Mouse (Mus musculus) embryo, embryonic 10.5 days (tissue): ENCODE results near the gene Pi4kb.
"Not testable (repeated sequence)": the region's sequence is repeated elsewhere in the genome, so short reads cannot be mapped to it uniquely, and the experiment has no call there.

ENCODE experiments used
- DNase-seq: peaks from one replicate; pipeline ENCODE4 v3.0.0-alpha.2; 2015; ENCODE audit warnings: low spot score

The Pi4kb gene

DNA sequence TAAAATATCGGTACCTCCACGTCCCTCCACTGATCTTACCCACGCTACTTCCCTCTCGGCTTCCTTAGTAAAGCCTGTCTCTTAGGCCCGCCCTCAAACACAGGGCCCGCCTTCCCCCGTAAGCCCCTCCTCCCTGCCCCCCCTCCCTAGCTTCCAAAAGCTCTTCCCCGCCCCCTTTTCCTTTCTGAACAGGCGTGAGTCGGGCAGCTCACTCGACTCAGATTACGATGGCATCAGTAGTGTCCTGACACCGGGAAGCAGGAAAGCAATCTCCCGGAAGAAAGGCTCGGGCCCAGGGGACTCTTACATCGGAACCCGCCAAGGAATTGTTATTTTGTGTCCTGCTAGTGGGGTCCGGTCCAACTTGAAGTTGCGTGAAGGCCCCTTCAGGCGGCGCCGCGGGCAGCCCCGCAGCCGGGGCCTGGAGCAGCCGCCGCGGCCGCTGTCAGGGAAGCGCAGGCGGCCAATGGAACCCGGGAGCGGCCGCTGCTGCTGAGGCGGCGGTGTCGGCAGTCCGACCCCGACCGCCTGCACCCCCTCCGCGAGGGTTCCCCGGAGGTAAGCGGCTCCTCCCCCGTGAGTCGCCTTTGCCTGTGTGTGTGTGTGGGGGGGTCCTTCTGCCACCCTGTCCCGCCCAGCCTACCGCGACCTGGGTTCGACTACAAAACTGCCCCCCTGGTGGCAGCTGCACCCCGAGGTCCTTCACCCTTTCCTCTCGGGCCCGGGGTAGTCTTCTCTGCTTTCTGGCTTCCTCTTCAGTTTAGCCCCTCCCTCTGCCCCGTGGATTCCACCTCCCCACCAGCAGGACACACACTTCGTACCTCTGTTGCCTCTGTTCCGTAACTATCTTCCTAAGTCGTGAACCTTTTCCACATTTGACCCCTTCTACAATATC is at the start of gene Pi4kb:
Gene Pi4kb (plus strand): TSS at position 204 of the 895 bp plus-strand sequence.
- peak; percentile 98 for DNase-seq

DNA sequence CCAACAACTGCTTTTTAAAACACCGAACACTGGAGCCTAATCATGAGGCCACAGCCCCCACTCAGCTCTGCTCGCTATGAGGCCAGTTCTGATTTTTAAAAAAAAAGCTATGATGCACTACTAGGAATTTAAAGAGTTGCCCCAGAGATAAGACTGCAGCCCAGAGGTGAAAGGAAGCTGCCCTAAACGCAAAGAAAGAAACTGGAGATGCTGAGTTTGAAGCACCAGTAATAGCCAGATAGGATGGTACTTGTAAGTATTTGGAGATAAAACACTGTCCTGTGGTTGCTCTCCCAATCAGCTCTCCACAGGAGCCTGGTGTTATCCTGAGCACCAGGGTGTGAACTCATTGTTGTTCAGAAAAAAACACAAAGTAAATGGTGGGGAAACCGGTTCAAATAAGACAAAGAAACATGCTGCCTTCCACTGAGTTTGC is 48.2 kb upstream of the Pi4kb start:
- DNase-seq: not testable (repeated sequence)

- not testable (repeated sequence) for DNase-seq
Observed at GRCm38 (mm10) chr3:94928979-94929378, 45.6 kb upstream of the Pi4kb start.

DNA sequence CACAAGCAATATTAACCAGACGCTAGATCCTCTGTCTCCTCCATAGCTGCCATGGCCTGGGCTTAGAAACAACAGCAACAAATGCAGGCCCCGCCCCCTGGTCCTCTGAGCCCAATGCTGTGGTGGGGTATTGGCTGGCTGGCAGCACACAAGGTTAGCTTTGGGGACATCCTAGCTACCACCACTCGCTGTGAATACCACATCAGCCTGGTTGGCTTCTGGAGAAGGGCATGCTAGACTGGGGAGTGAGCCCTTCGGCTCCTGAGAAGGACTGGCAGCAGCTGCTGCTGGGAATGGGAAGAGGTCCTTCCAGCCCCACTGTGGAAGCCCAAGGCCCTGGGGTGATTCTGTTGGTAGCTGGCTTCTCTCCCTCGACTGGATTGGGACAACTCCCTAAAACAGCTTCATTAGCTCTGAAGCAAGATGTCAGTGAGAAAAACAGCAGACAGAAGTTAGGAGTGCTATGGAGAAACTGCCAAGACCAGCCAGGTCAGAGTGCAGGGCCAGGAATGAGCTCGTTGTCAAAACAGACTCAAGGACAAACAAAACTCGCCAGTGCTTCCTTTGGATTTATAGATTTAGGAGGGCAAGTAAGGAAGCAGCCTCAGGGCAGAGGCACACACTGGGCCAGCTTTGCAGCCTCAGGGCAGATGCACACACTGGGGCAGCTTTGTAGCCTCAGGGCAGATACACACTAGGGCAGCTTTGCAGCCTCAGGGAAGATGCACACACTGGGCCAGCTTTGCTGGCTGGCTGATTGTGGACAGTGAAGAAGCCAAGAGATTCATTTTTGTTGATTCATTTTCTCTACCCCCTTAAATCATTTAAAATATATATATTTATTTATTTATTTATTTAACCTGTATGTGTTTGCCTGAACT is 43.9 kb upstream of the Pi4kb start:
- peak; percentile 36 for DNase-seq

- DNase-seq: not testable (repeated sequence)
Observed at GRCm38 (mm10) chr3:94931427-94932082, 43.0 kb upstream of the Pi4kb start.

GRCm38 (mm10) chr3:94932279-94932678 is 42.3 kb upstream of the Pi4kb start:
- not testable (repeated sequence) for DNase-seq

- peak; percentile 66 for DNase-seq
Observed at GRCm38 (mm10) chr3:94932809-94933564, 41.5 kb upstream of the Pi4kb start, which contains the start of gene Selenbp1. TSS of gene Selenbp1 (plus strand) at chr3:94933056.

DNA sequence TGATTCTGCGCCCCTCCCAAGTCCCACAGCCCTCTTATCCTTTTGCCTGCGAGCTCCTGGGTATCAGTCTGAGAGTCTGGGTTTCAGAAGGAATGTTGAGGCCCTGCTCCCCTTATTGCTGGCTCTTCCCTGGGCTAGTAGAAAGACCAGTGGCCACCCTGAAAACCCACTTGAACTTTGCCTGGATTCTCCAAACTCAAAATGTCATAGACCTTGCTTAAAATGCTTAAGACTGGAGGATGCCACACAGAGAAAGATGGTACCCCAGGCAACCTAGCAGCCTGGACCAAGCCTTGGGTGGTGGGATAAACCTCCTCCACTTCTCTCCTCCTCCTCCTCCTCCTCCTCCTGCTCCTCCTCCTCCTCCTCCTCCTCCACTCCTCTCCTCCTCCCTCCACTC is 40.9 kb upstream of the Pi4kb start:
- DNase-seq: not testable (repeated sequence)

- DNase-seq: not testable (repeated sequence)
Observed at GRCm38 (mm10) chr3:94934564-94934963, 40.0 kb upstream of the Pi4kb start.

DNA sequence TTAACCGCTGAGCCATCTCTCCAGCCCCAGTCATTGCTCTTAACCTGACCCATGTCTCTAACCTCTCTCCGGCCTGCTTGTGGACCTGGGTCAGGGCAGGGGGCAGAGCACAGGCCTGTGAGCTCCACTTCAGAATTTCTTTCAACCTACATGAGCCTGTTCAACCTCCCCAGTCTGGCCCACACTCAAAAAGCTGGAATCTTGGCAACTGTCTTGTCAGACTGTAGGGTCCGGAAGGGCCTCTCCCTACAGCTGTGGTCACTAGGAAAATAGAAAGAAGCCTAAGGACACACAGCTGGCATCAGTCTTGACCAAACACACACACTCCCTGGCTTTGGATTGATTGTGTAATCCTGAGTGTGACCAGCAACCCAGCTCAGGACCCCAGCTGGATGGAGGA is 39.2 kb upstream of the Pi4kb start:
- not testable (repeated sequence) for DNase-seq

- not testable (repeated sequence) for DNase-seq
Observed at GRCm38 (mm10) chr3:94936147-94936546, 38.4 kb upstream of the Pi4kb start.

DNA sequence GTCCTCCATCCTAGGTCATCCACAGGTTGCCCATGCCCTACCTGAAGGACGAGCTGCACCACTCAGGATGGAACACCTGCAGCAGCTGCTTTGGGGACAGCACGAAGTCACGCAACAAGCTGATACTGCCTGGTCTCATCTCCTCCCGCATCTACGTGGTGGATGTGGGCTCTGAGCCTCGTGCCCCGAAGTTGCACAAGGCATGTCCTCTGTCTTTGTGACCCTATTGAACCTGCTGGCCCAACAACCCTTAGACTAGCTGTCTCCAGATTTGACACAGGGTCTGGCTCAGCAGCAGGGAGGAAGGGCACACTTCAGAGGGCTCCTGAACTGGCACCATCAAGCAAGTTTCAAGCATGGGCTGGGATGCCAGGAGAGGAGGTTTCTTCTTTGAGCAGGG is 37.3 kb upstream of the Pi4kb start:
- DNase-seq: not testable (repeated sequence)

DNA sequence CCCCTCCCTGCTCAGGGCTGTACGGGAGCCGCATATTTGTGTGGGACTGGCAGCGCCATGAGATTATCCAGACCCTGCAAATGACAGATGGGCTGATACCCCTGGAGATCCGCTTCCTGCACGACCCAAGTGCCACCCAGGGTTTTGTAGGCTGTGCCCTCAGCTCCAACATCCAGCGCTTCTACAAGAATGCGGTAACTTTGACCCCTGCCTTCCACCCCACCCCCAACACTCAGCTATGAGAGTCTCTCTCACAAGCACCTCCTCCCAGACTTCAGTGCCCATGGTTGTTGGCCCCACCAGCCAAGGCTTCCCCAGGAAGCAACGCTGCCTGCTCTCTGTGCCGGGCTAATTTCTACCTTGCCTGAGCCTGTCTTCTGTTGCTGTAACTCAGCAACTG is 34.5 kb upstream of the Pi4kb start:
- not testable (repeated sequence) for DNase-seq

- not testable (repeated sequence) for DNase-seq
Observed at GRCm38 (mm10) chr3:94942211-94942967, 32.1 kb upstream of the Pi4kb start.

DNA sequence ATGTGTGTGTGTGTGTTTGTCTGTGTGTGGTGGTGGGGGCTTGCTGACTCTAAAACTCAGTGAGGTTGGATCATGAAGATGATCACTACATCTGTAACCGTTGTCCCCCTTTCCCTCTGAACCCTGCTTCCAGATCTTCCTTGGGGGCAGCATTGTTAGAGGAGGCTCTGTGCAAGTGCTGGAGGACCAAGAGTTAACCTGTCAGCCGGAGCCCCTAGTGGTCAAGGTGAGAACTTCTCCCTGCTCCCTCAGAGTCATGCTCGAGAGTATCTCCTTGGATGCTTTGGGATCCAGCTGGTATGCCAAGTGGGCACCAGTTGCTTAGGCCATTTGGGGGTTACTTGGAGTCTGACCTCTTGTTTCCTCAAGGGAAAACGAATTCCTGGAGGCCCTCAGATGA is 30.8 kb upstream of the Pi4kb start:
- not testable (repeated sequence) for DNase-seq

- DNase-seq: peak; percentile 23
Observed at GRCm38 (mm10) chr3:94948066-94948614, 26.4 kb upstream of the Pi4kb start.

DNA sequence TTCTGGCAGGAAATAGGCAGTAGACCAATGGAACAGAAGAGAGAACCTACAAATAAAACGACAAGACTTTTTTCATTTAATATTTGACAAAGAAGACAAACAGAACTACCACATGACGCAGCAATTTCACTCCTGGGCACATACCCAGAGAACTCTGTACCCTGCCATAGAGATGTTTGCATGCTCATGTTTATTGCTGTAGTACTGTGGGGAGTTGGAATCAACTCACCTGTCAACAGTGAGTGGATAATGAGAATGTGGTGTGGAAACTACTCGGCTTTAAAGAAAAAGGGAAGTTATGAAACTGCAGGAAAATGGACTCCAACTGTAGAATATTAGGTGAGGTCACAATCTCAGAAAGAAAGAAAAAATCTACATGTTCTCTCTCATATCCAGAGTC is 24.9 kb upstream of the Pi4kb start:
- DNase-seq: no peak

GRCm38 (mm10) chr3:94952806-94953205 is 21.7 kb upstream of the Pi4kb start:
- peak; percentile 23 for DNase-seq

DNA sequence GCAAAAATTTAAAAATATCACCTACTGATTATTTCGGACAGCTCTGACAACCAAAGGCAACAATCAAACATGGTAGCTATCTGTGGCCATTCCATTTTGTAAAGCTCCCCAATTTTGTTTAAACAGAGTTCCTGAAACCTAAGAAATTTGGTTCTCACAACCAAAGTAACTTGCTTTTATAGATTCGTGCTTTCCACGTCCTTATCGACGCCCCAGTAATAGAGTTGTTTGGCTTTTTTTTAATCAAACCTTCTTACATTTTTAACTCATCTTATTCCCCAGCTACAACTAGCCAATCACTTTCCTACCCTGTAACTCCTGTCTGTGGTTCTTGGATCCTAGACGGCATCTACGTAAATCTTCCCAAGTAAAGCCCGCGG is 21.2 kb upstream of the Pi4kb start:
- DNase-seq: no peak
